Mouse (Mus musculus): ENCODE data around the gene Cacng5.

DNA sequence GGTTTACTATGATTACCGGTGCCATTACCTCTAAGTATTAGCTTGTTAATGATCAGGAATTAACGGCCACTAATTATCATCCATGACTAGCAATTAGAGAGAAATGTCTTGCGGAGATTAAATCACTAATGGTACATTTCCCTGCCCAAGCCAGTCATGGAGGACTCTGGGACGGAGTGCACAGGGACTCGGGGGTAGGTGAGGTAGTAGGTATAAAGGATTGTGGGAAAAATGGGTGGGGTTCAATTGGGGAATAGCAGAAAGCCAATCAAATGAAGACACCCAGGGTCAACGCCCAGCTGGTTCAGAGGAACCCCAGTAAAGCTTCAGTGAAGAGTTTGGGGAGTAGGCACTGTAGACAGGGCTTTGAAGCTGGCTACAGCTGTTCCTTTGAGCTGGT, 27.5 kb downstream of the Cacng5 start:
- no peak for TF ChIP-seq CTCF (IDR thresholded peaks at IDR 0.05; ENCODE audit: control insufficient read depth, insufficient read depth, low read length)
- TF ChIP-seq POLR2A (IDR thresholded peaks at IDR 0.05; ENCODE audit: borderline replicate concordance, control insufficient read depth, low read depth, low read length): no peak

Data from bone marrow, adult 2 months (tissue).